Mouse (Mus musculus) heart, embryonic 12.5 days (tissue): Measurements from ENCODE around the gene Scgb1b30. TPM values are rescaled to one million over a fixed set of nuclear protein-coding genes. Genes with fewer than 3 reads are reported as not detected.
A peak's percentile ranks its signal among the peaks of the same experiment; 100 is the strongest.

ENCODE experiments used
- ATAC-seq: fragments of 200-750 bp; cut with Nextera tagmentation; 2 replicates; pipeline ENCODE4 v1.8.0; 2017; ENCODE audit warnings: moderate TSS enrichment, moderate library complexity; ENCODE audit not compliant: insufficient number of reproducible peaks, low FRiP score
- H3K27ac ChIP-seq: fragments of 300-500 bp; sonication (generic); 2 replicates; pipeline ENCODE4 v1.5.1; 2016; ENCODE audit warnings: mild to moderate bottlenecking, moderate library complexity; ENCODE audit not compliant: poor library complexity, severe bottlenecking
- H3K27me3 ChIP-seq: fragments of 300-500 bp; sonication (generic); replicated peaks from 2 replicates; pipeline ENCODE4 v1.6.1; 2016; ENCODE audit warnings: mild to moderate bottlenecking, moderate library complexity
- H3K36me3 ChIP-seq: fragments of 300-500 bp; sonication (generic); 2 replicates; pipeline ENCODE4 v1.6.1; 2016; ENCODE audit warnings: mild to moderate bottlenecking, moderate library complexity
- H3K4me1 ChIP-seq: fragments of 300-500 bp; sonication (generic); replicated peaks from 2 replicates; pipeline ENCODE4 v1.6.1; 2016; ENCODE audit warnings: mild to moderate bottlenecking
- H3K4me2 ChIP-seq: fragments of 300-500 bp; sonication (generic); 2 replicates; pipeline ENCODE4 v1.6.1; 2016; ENCODE audit warnings: mild to moderate bottlenecking, moderate library complexity
- H3K4me3 ChIP-seq: fragments of 300-500 bp; sonication (generic); 2 replicates; pipeline ENCODE4 v1.5.1; 2016; ENCODE audit warnings: mild to moderate bottlenecking
- H3K9ac ChIP-seq: fragments of 300-500 bp; sonication (generic); 2 replicates; pipeline ENCODE4 v1.6.1; 2016; ENCODE audit warnings: mild to moderate bottlenecking, moderate library complexity
- H3K9me3 ChIP-seq: fragments of 300-500 bp; sonication (generic); replicated peaks from 2 replicates; pipeline ENCODE4 v1.6.1; 2016; ENCODE audit warnings: mild to moderate bottlenecking, moderate library complexity
- WGBS: fragments of 180-500 bp; shearing (Covaris S2); methylation state at CpG from one replicate; pipeline ENCODE4 v1.1.7; 2016; 5-methylcytosine and 5-hydroxymethylcytosine counted together
- polyA plus RNA-seq: library from polyadenylated mRNA; unstranded; fragments of >200 nt; fragmentation: Nextera tagmentation; extraction: Ambion mirVana; gene quantifications from 2 replicates; pipeline ENCODE4 v1.2.1, GENCODE M21; 2016

Gene Scgb1b30
- polyA plus RNA-seq, 1 experiment from 2014 or later, result not detected

DNA sequence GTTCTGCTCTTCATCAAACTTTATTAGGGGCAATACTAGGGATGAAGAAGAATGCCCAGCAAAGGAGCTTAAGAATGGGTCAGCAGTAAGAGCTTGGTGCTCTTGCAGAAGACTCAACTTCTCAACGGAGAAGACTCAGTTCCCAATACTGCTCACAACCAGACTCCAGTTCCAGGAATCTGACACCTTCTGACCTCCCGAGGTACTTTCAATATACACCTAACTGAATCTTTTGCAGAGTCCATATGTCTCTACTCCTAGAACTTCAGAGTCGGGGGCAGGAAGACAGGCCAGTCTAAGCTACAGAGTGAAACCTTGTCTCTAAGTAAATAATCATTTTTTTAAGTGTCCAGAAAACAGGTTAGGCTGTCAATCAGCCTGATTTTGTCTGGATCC, 36.7 kb downstream of the Scgb1b30 start:
- Histone ChIP-seq H3K9ac (peak overlapping the region; percentile 97), H3K4me3 (peak overlapping the region; percentile 90), H3K27me3 (no peaks in the 10 kb centered on the region), H3K4me2 (peak overlapping the region; percentile 74), H3K27ac (peak overlapping the region; percentile 82; the same call in 1 of the 2 replicates), H3K36me3 (peaks cover 12% of the 10 kb centered on the region), H3K4me1 (peaks cover 21% of the 10 kb centered on the region), H3K9me3 (peaks cover 4% of the 10 kb centered on the region; the same call in 1 of the 2 replicates)
- 3% methylated on average over 3 of the region's 3 CpGs for WGBS
- ATAC-seq, result no peak

DNA sequence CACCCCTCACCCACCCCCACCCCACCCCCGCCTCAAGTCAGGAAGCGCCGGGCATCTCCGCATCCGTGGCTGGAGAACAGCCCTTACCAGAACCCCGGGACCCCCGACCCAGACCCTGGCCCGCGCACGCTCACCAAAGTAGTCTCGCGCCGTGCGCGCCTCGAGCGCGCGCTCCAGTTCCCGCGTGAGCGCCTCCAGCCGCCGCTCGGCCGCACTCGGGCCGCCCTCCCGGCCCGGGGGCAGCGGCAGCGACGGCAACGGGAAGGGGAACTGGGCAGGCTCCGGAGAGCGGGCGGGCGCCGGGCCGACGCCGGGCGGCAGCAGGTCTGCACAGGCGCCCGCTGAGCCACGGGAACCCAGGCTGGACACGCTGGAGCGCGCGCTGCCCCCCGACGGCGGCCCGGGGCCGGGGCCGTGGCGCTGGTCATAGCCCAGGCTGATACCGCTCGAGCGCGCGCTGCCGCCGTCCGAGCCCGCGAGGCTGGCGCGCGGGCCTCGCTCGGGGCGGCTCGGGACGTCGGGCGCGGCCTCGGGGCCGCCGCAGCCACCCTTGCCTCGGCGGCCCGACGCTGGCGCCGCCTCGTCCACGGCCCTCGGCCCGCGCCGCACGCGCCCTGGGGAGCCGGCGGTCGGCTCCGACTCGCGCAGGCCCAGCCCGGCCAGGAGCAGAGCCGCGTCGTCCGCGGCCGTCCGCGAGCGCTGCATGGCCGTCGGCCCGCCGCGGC, 37.3 kb downstream of the Scgb1b30 start:
- Histone ChIP-seq H3K4me1 (peaks cover 21% of the 10 kb centered on the region), H3K9me3 (no peaks in the 10 kb centered on the region), H3K4me2 (peak overlapping the region; percentile 74), H3K4me3 (peak overlapping the region; percentile 90), H3K27ac (peak overlapping the region; percentile 82), H3K36me3 (peaks cover 6% of the 10 kb centered on the region; the same call in 1 of the 2 replicates), H3K27me3 (no peaks in the 10 kb centered on the region), H3K9ac (peak overlapping the region; percentile 97)
- 4% methylated on average over 115 of the region's 116 CpGs for WGBS
- ATAC-seq, result peak; percentile 79

- peak within 1 kb of the TSS; percentile 74 for H3K4me2 ChIP-seq
- ATAC-seq, result peak; percentile 91
- H3K27me3 ChIP-seq, result no peaks in the 10 kb centered on the region
- 12% methylated on average over 54 of the region's 65 CpGs for WGBS
- H3K4me1 ChIP-seq, result peaks cover 21% of the 10 kb centered on the region
- H3K9me3 ChIP-seq, result no peaks in the 10 kb centered on the region
- peak within 1 kb of the TSS; percentile 90 for H3K4me3 ChIP-seq
- H3K36me3 ChIP-seq, result no peaks in the 10 kb centered on the region; the same call in 1 of the 2 replicates
- H3K9ac ChIP-seq, result peak within 1 kb of the TSS; percentile 97
- H3K27ac ChIP-seq, result peak within 1 kb of the TSS; percentile 82
Observed at GRCm38 (mm10) chr7:34133117-34133762, 38.0 kb downstream of the Scgb1b30 start, which contains the start of gene Wtip. TSS of gene Wtip (minus strand) at chr7:34133268.

GRCm38 (mm10) chr7:34134336-34134735, 39.1 kb downstream of the Scgb1b30 start:
- Histone ChIP-seq H3K4me3 (no peak overlapping the region), H3K36me3 (no peaks in the 10 kb centered on the region), H3K4me2 (no peak overlapping the region), H3K9ac (no peak overlapping the region), H3K27ac (no peak overlapping the region), H3K27me3 (no peaks in the 10 kb centered on the region), H3K4me1 (peaks cover 21% of the 10 kb centered on the region), H3K9me3 (no peaks in the 10 kb centered on the region)
- no peak for ATAC-seq
- 81% methylated on average over 2 of the region's 2 CpGs for WGBS

- H3K9ac ChIP-seq, result no peak overlapping the region
- peaks cover 45% of the 10 kb centered on the region for H3K36me3 ChIP-seq
- H3K4me2 ChIP-seq, result no peak overlapping the region
- WGBS, result 82% methylated on average over 6 of the region's 6 CpGs
- no peaks in the 10 kb centered on the region for H3K9me3 ChIP-seq
- H3K27ac ChIP-seq, result no peak overlapping the region
- H3K4me3 ChIP-seq, result no peak overlapping the region
- ATAC-seq, result no peak
- no peaks in the 10 kb centered on the region for H3K4me1 ChIP-seq
- no peaks in the 10 kb centered on the region for H3K27me3 ChIP-seq
Observed at GRCm38 (mm10) chr7:34139493-34139892, 44.3 kb downstream of the Scgb1b30 start.

DNA sequence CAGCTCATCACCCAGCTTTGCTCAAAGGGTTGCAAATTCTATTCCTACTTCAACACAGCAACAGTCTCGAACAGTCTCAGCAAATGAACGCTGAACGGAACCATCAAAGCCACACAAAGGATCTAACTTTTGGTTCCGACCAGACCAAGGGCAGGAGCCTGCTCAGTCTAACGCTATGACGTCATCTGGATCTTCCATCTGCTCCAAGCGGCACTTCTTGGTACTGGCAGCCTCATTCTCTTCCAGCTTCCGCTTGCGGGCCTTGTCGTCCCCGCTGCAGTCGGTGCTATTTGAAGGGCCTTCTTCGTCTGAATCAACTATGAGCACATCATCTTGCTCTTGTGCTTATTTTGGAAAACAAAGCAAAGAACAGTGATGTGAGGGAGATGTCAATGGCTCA, 45.9 kb downstream of the Scgb1b30 start:
- Histone ChIP-seq H3K9me3 (no peaks in the 10 kb centered on the region), H3K27ac (no peak overlapping the region), H3K36me3 (peaks cover 60% of the 10 kb centered on the region), H3K4me2 (no peak overlapping the region), H3K4me3 (no peak overlapping the region), H3K4me1 (no peaks in the 10 kb centered on the region), H3K27me3 (no peaks in the 10 kb centered on the region), H3K9ac (no peak overlapping the region)
- WGBS, result 96% methylated on average over 13 of the region's 13 CpGs
- ATAC-seq, result no peak

- no peak overlapping the region for H3K4me2 ChIP-seq
- no peak overlapping the region for H3K4me3 ChIP-seq
- WGBS, result 47% methylated on average over 4 of the region's 4 CpGs
- no peak overlapping the region for H3K27ac ChIP-seq
- H3K4me1 ChIP-seq, result 0 out of 2 replicates have a peak, but pooled peaks cover 3% of the 10 kb centered on the region
- no peak overlapping the region for H3K9ac ChIP-seq
- H3K9me3 ChIP-seq, result peaks cover 2% of the 10 kb centered on the region; the same call in 1 of the 2 replicates
- H3K36me3 ChIP-seq, result peaks cover 97% of the 10 kb centered on the region
- peak; percentile 39; the same call in 1 of the 2 replicates for ATAC-seq
- no peaks in the 10 kb centered on the region for H3K27me3 ChIP-seq
Observed at GRCm38 (mm10) chr7:34147193-34147592, 52.0 kb downstream of the Scgb1b30 start.

Other genes with a start within 250 kb of the Scgb1b30 start
- gene Scgb2b26, start 150.4 kb upstream of the Scgb1b30 start, polyA plus RNA-seq, result not detected in 2 replicates
- not detected in 2 replicates for gene Scgb2b27, start 81.5 kb upstream of the Scgb1b30 start, polyA plus RNA-seq
- gene Scgb1b27, start 73.9 kb upstream of the Scgb1b30 start, polyA plus RNA-seq, result not detected in 2 replicates
- 4.5 and 5.9 TPM in 2 replicates for gene Wtip, start 37.8 kb downstream of the Scgb1b30 start, polyA plus RNA-seq
- gene Uba2, start 74.2 kb downstream of the Scgb1b30 start, polyA plus RNA-seq, result 123 and 127 TPM in 2 replicates
- gene Pdcd2l, start 101.2 kb downstream of the Scgb1b30 start, polyA plus RNA-seq, result 45.6 and 50.0 TPM in 2 replicates
- 777 and 794 TPM in 2 replicates for gene Gpi1, start 134.9 kb downstream of the Scgb1b30 start, polyA plus RNA-seq
- gene Gm6096, start 155.6 kb downstream of the Scgb1b30 start, polyA plus RNA-seq, result 0.86 TPM in 1 of 2 replicates, not detected in the other
- gene 4931406P16Rik, start 218.1 kb downstream of the Scgb1b30 start, polyA plus RNA-seq, result 50.3 and 53.7 TPM in 2 replicates